ENCODE assay signal across 12 mouse cellular contexts in the genomic region with DNA sequence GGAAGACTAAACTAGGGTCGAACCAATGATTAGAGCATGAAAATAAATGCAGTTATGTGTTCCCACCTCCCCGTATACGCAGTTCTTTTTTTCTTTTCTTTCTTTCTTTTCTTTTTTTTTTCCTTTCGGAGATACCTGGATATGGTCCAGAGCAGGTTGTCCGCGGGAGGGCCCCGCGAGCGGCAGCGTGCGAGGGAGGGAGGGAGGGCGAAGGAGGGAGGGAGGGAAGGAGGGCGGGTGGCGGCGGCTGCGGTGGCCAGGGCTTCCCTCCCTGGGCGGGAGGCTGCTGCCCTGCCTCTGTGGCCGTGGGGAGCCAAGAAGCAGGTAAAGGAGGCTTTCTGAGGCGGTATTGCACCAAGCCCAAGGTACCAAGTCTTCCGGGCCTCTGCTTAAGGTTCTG. TPM values are rescaled to one million over a fixed set of nuclear protein-coding genes. Genes with fewer than 3 reads are reported as not detected.
DNase-seq lines count a peak whose midpoint lies in the region; ATAC-seq lines count a peak whose summit lies in the region.
"Had no signal": no experiment of that assay in that cellular context is flagged by ENCODE, and none has a peak within 500 bp of the region (broad histone marks: within the 10 kb centered on the region; RNA-seq: fewer than 3 reads in every experiment).

A gene (plus strand): TSS at position 269 of the 400 bp plus-strand sequence.

- no peak within 1 kb of the TSS for H3K4me3 ChIP-seq in lung, embryonic 16.5 days (ENCODE audit: low read length)
- H3K4me3 ChIP-seq in limb, embryonic 10.5 days = peak within 1 kb of the TSS; percentile 49
- H3K4me3 ChIP-seq in neural tube, embryonic 15.5 days (replicated peaks) = peak within 1 kb of the TSS; percentile 64
- H3K4me3 ChIP-seq: forebrain, embryonic 15.5 days had no signal

- ATAC-seq in lung, embryonic 16.5 days (ENCODE audit: low read depth) = no peak
- no peak for ATAC-seq in neural tube, embryonic 15.5 days (ENCODE audit: low FRiP score)
- ATAC-seq: forebrain, embryonic 15.5 days; hindbrain, postnatal 0 days had no signal

- WGBS in lung, embryonic 16.5 days = 4% methylated on average over 14 of the region's 20 CpGs
- WGBS in limb, embryonic 10.5 days = 1% methylated on average over 19 of the region's 20 CpGs
- WGBS in neural tube, embryonic 15.5 days = 2% methylated on average over 12 of the region's 20 CpGs

- 0 out of 2 replicates have a peak within 1 kb of the TSS, but pooled peaks have one; percentile 7 for H3K4me2 ChIP-seq in lung, embryonic 16.5 days (ENCODE audit: low read depth, low read length)
- peak within 1 kb of the TSS; percentile 70 for H3K4me2 ChIP-seq in neural tube, embryonic 15.5 days
- H3K4me2 ChIP-seq: forebrain, embryonic 15.5 days had no signal

- DNase-seq in gastrocnemius, postnatal 25 days = peak; percentile 41
- DNase-seq in gastrocnemius, adult 18-20 months (ENCODE audit: low spot score) = no peak
- no peak for DNase-seq in lung, postnatal 25 days (ENCODE audit: low spot score)
- DNase-seq in limb, embryonic 10.5 days (ENCODE audit: low spot score) = no peak
- no peak for DNase-seq in layer of hippocampus, adult 9-11 months
- DNase-seq in Muller cell, postnatal 12 days (ENCODE audit: inconsistent ontology term) = no peak
- DNase-seq: cerebellum, adult 8-10 months had no signal

- H3K27ac ChIP-seq in lung, embryonic 16.5 days (ENCODE audit: low read length) = no peak within 1 kb of the TSS
- H3K27ac ChIP-seq in limb, embryonic 10.5 days = peak within 1 kb of the TSS; percentile 80
- H3K27ac ChIP-seq in neural tube, embryonic 15.5 days (replicated peaks) = peak within 1 kb of the TSS; percentile 95
- H3K27ac ChIP-seq: forebrain, embryonic 15.5 days; hindbrain, postnatal 0 days had no signal

- peaks cover 99% of the 10 kb centered on the region for H3K27me3 ChIP-seq in lung, embryonic 16.5 days (ENCODE audit: control insufficient read depth, insufficient read depth, low read depth, low read length)
- peaks cover 100% of the 10 kb centered on the region for H3K27me3 ChIP-seq in limb, embryonic 10.5 days (ENCODE audit: low read depth, poor library complexity, severe bottlenecking)
- peaks cover 18% of the 10 kb centered on the region; the same call in 1 of the 2 replicates for H3K27me3 ChIP-seq in neural tube, embryonic 15.5 days (replicated peaks)

- H3K36me3 ChIP-seq in lung, embryonic 16.5 days (ENCODE audit: control insufficient read depth, insufficient read depth, low read length) = no peaks in the 10 kb centered on the region
- no peaks in the 10 kb centered on the region for H3K36me3 ChIP-seq in limb, embryonic 10.5 days
- H3K36me3 ChIP-seq in neural tube, embryonic 15.5 days = no peaks in the 10 kb centered on the region
- H3K36me3 ChIP-seq: forebrain, embryonic 15.5 days had no signal

- H3K4me1 ChIP-seq in lung, embryonic 16.5 days (replicated peaks; ENCODE audit: control insufficient read depth, insufficient read depth, low read length) = no peaks in the 10 kb centered on the region; the same call in 1 of the 2 replicates
- H3K4me1 ChIP-seq in limb, embryonic 10.5 days = peaks cover 68% of the 10 kb centered on the region
- peaks cover 26% of the 10 kb centered on the region for H3K4me1 ChIP-seq in neural tube, embryonic 15.5 days

- H3K9me3 ChIP-seq in lung, embryonic 16.5 days (ENCODE audit: control insufficient read depth, low read length) = no peaks in the 10 kb centered on the region
- H3K9me3 ChIP-seq in limb, embryonic 10.5 days (replicated peaks) = no peaks in the 10 kb centered on the region
- H3K9me3 ChIP-seq in neural tube, embryonic 15.5 days (replicated peaks) = no peaks in the 10 kb centered on the region
- H3K9me3 ChIP-seq: forebrain, embryonic 15.5 days had no signal

- H3K9ac ChIP-seq in lung, embryonic 16.5 days (ENCODE audit: low read length) = no peak within 1 kb of the TSS
- peak within 1 kb of the TSS; percentile 93 for H3K9ac ChIP-seq in neural tube, embryonic 15.5 days (replicated peaks)
- H3K9ac ChIP-seq: forebrain, embryonic 15.5 days had no signal

RNA-seq across cellular contexts. Expression of the gene that starts here (rescaled TPM):
- 1 to 10 TPM; 4.6 to 6.5 TPM for total RNA-seq in gastrocnemius, postnatal 25 days (2021)
- total RNA-seq in gastrocnemius, adult 18-20 months (2021) = 1 to 10 TPM; 6.8 to 7.4 TPM
- not detected in 2 replicates for polyA plus RNA-seq in lung, embryonic 16.5 days (2015; fragmentation: Nextera tagmentation; extraction: Ambion mirVana)
- 4.4 and 6.9 TPM in 2 replicates for polyA plus RNA-seq in limb, embryonic 10.5 days (2016; fragmentation: Nextera tagmentation; extraction: Ambion mirVana)
- polyA plus RNA-seq in neural tube, embryonic 15.5 days (2015; fragmentation: Nextera tagmentation; extraction: Ambion mirVana) = 19.7 and 30.9 TPM in 2 replicates
- total RNA-seq: hindbrain, postnatal 0 days; left cerebral cortex, postnatal 36 days had no signal
- polyA plus RNA-seq: forebrain, embryonic 15.5 days; hindbrain, postnatal 0 days had no signal
